Mouse (Mus musculus) C2C12 (cell line): Measurements from ENCODE around the gene Zfp423.

ENCODE experiments used
- CEBPB ChIP-seq: IDR thresholded peaks from one replicate; pipeline ENCODE4 v1.6.1; 2011; ENCODE audit warnings: low read depth, mild to moderate bottlenecking, control low read depth, moderate library complexity
- CTCF ChIP-seq: IDR thresholded peaks from one replicate; pipeline ENCODE4 v1.5.1; 2011; ENCODE audit not compliant: control insufficient read depth, insufficient read depth, insufficient read length
- MAX ChIP-seq: IDR thresholded peaks from one replicate; pipeline ENCODE4 v1.6.1; 2011; ENCODE audit warnings: mild to moderate bottlenecking, control low read depth
- MYOD1 ChIP-seq: IDR thresholded peaks from one replicate; pipeline ENCODE4 v1.6.1; 2011; ENCODE audit warnings: low read depth; ENCODE audit not compliant: control insufficient read depth, insufficient read length
- USF1 ChIP-seq: IDR thresholded peaks from one replicate; pipeline ENCODE4 v1.6.1; 2011; ENCODE audit warnings: low read depth, mild to moderate bottlenecking, control low read depth, moderate library complexity

- TF ChIP-seq MAX (no peak), CTCF (no peak), CEBPB (no peak), MYOD1 (no peak), USF1 (no peak)
Measured at GRCm38 (mm10) chr8:87631776-87632175, 327.6 kb downstream of the Zfp423 start.
